Mouse (Mus musculus): Measurements from ENCODE around the gene Tmem179b. TPM values are rescaled to one million over a fixed set of nuclear protein-coding genes. Genes with fewer than 3 reads are reported as not detected.

Tmem179b gene
- polyA plus RNA-seq, 1 experiment, result 31.6 TPM

- peaks cover 70% of the 10 kb centered on the region for H3K79me2 ChIP-seq (ENCODE audit: control insufficient read depth, insufficient read depth)
- H3ac ChIP-seq (ENCODE audit: control insufficient read depth, insufficient read length), result no peak overlapping the region
- no peak overlapping the region for H3K4me3 ChIP-seq
- H3K27me3 ChIP-seq (ENCODE audit: control insufficient read depth, insufficient read depth, insufficient read length), result no peaks in the 10 kb centered on the region
- H3K36me3 ChIP-seq (ENCODE audit: control insufficient read depth, insufficient read depth), result peaks cover 10% of the 10 kb centered on the region
- peak overlapping the region; percentile 92 for H3K4me2 ChIP-seq (ENCODE audit: low read depth)
- TF ChIP-seq TCF3 (IDR thresholded peaks at IDR 0.05; ENCODE audit: insufficient read length, low read depth) (no peak), POLR2A (IDR thresholded peaks at IDR 0.05; ENCODE audit: insufficient read length, low read depth) (no peak), POLR2AphosphoS2 (IDR thresholded peaks at IDR 0.05; ENCODE audit: insufficient read length, low read depth) (no peak), SRF (IDR thresholded peaks at IDR 0.05; ENCODE audit: control insufficient read depth, insufficient read length, low read depth) (no peak), USF1 (IDR thresholded peaks at IDR 0.05; ENCODE audit: low read depth) (no peak), REST (IDR thresholded peaks at IDR 0.05; ENCODE audit: insufficient read depth, insufficient read length) (no peak), MAX (IDR thresholded peaks at IDR 0.05; ENCODE audit: low read depth) (no peak)
Observed at GRCm38 (mm10) chr19:8758899-8759298, 15.4 kb downstream of the Tmem179b start.

- H3K36me3 ChIP-seq (ENCODE audit: control insufficient read depth, insufficient read depth), result peaks cover 19% of the 10 kb centered on the region
- H3K4me3 ChIP-seq, result peak overlapping the region; percentile 77
- peaks cover 70% of the 10 kb centered on the region for H3K79me2 ChIP-seq (ENCODE audit: control insufficient read depth, insufficient read depth)
- H3K4me2 ChIP-seq (ENCODE audit: low read depth), result peak overlapping the region; percentile 92
- no peaks in the 10 kb centered on the region for H3K27me3 ChIP-seq (ENCODE audit: control insufficient read depth, insufficient read depth, insufficient read length)
- TF ChIP-seq MAX (IDR thresholded peaks at IDR 0.05; ENCODE audit: low read depth), result no peak
- TF ChIP-seq CEBPB (IDR thresholded peaks at IDR 0.05; ENCODE audit: insufficient read depth, poor library complexity, severe bottlenecking), result no peak
- TF ChIP-seq MYOG (IDR thresholded peaks at IDR 0.05; ENCODE audit: control insufficient read depth in 1 of 3, insufficient read depth in 1 of 3, insufficient read length in 2 of 3, low read depth in 2 of 3), result no peak
- no peak for TF ChIP-seq E2F4 (IDR thresholded peaks at IDR 0.05; ENCODE audit: insufficient read depth)
- no peak for TF ChIP-seq SRF (IDR thresholded peaks at IDR 0.05; ENCODE audit: control insufficient read depth, insufficient read length, low read depth)
- no peak for TF ChIP-seq USF1 (IDR thresholded peaks at IDR 0.05; ENCODE audit: low read depth)
- TF ChIP-seq POLR2AphosphoS2 (IDR thresholded peaks at IDR 0.05; ENCODE audit: insufficient read length, low read depth), result no peak
- no peak for TF ChIP-seq TCF12 (IDR thresholded peaks at IDR 0.05; ENCODE audit: insufficient read depth, poor library complexity, severe bottlenecking)
- no peak for TF ChIP-seq REST (IDR thresholded peaks at IDR 0.05; ENCODE audit: insufficient read depth, insufficient read length)
- no peak for TF ChIP-seq POLR2A (IDR thresholded peaks at IDR 0.05; ENCODE audit: insufficient read length, low read depth)
- no peak for TF ChIP-seq TCF3 (IDR thresholded peaks at IDR 0.05; ENCODE audit: insufficient read length, low read depth)
- no peak for TF ChIP-seq MYOD1 (IDR thresholded peaks at IDR 0.05; ENCODE audit: control insufficient read depth in 1 of 3, insufficient read length in 2 of 3, low read depth in 2 of 3)
- peak overlapping the region; percentile 96 for H3ac ChIP-seq (ENCODE audit: control insufficient read depth, insufficient read length)
Observed at GRCm38 (mm10) chr19:8757471-8757998, 16.7 kb downstream of the Tmem179b start.

GRCm38 (mm10) chr19:8756635-8757387 is 17.5 kb downstream of the Tmem179b start, which contains the start of gene Nxf1:
Nxf1 (plus strand) TSS chr19:8757073.
- Histone ChIP-seq H3K4me2 (ENCODE audit: low read depth) (peak within 1 kb of the TSS; percentile 92), H3K4me3 (peak within 1 kb of the TSS; percentile 77), H3K36me3 (ENCODE audit: control insufficient read depth, insufficient read depth) (peaks cover 26% of the 10 kb centered on the region), H3ac (ENCODE audit: control insufficient read depth, insufficient read length) (peak within 1 kb of the TSS; percentile 96), H3K27me3 (ENCODE audit: control insufficient read depth, insufficient read depth, insufficient read length) (no peaks in the 10 kb centered on the region), H3K79me2 (ENCODE audit: control insufficient read depth, insufficient read depth) (peaks cover 64% of the 10 kb centered on the region)
- peak; percentile 17 for TF ChIP-seq SRF (IDR thresholded peaks at IDR 0.05; ENCODE audit: control insufficient read depth, insufficient read length, low read depth)
- TF ChIP-seq REST (IDR thresholded peaks at IDR 0.05; ENCODE audit: insufficient read depth, insufficient read length), result no peak
- peak; percentile 94 for TF ChIP-seq POLR2A (IDR thresholded peaks at IDR 0.05; ENCODE audit: insufficient read length, low read depth)
- no peak for TF ChIP-seq E2F4 (IDR thresholded peaks at IDR 0.05; ENCODE audit: insufficient read depth)
- TF ChIP-seq TCF3 (IDR thresholded peaks at IDR 0.05; ENCODE audit: insufficient read length, low read depth), result no peak
- no peak for TF ChIP-seq MAX (IDR thresholded peaks at IDR 0.05; ENCODE audit: low read depth)
- peak; percentile 89 for TF ChIP-seq POLR2AphosphoS2 (IDR thresholded peaks at IDR 0.05; ENCODE audit: insufficient read length, low read depth)
- no peak for TF ChIP-seq CEBPB (IDR thresholded peaks at IDR 0.05; ENCODE audit: insufficient read depth, poor library complexity, severe bottlenecking)
- no peak for TF ChIP-seq USF1 (IDR thresholded peaks at IDR 0.05; ENCODE audit: low read depth)
- peak in 1 of 3 experiments; percentile 20 for TF ChIP-seq MYOD1 (IDR thresholded peaks at IDR 0.05; ENCODE audit: control insufficient read depth in 1 of 3, insufficient read length in 2 of 3, low read depth in 2 of 3)

DNA sequence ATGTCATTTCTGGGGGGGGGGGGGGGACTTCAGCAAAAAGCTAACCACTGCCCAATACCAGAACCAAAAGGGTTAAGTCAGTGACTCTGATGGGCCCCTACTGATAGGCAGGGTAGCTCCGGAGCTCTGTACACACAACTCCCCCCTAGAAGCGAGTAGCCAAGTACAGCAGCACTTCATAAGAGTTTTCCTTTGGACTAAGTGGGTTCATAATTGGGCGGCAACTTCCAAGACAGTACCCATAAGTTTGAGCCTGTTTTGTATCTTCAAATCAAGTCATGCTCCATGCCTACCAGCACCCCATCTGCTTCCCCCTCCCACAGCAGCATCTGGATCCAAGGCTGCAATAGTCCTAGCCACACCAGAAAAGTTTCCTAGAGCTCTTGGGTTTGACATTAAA is 18.6 kb downstream of the Tmem179b start:
- TF ChIP-seq POLR2AphosphoS2 (IDR thresholded peaks at IDR 0.05; ENCODE audit: insufficient read length, low read depth) (peak; percentile 53), SRF (IDR thresholded peaks at IDR 0.05; ENCODE audit: control insufficient read depth, insufficient read length, low read depth) (no peak)
- Histone ChIP-seq H3ac (ENCODE audit: control insufficient read depth, insufficient read length) (no peak overlapping the region), H3K27me3 (ENCODE audit: control insufficient read depth, insufficient read depth, insufficient read length) (no peaks in the 10 kb centered on the region), H3K4me3 (peak overlapping the region; percentile 77), H3K36me3 (ENCODE audit: control insufficient read depth, insufficient read depth) (peaks cover 37% of the 10 kb centered on the region), H3K79me2 (ENCODE audit: control insufficient read depth, insufficient read depth) (peaks cover 52% of the 10 kb centered on the region), H3K4me2 (ENCODE audit: low read depth) (peak overlapping the region; percentile 71)

DNA sequence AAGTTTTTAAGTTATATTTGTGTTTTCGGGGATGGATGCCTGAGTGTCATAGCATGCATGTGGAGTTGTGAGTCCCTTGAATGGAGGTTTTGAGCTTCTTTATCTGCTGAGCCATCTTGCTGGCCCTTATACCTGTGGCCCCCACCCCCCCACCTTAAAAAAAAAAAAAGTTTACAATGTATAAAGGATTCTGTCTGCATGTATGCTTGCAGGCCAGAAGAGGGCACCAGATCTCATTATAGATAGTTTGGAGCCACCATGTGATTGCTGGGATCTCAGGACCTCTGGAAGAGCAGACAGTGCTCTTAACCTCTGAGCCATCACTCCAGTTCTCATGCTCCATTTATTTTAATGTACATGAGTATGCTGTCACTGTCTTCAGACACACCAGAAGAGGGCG is 26.9 kb downstream of the Tmem179b start:
- peaks cover 91% of the 10 kb centered on the region for H3K36me3 ChIP-seq (ENCODE audit: control insufficient read depth, insufficient read depth)
- H3K4me2 ChIP-seq (ENCODE audit: low read depth), result no peak overlapping the region
- H3K4me3 ChIP-seq, result no peak overlapping the region
- peak; percentile 20 for TF ChIP-seq USF1 (IDR thresholded peaks at IDR 0.05; ENCODE audit: low read depth)
- no peak for TF ChIP-seq TCF12 (IDR thresholded peaks at IDR 0.05; ENCODE audit: insufficient read depth, poor library complexity, severe bottlenecking)
- TF ChIP-seq POLR2AphosphoS2 (IDR thresholded peaks at IDR 0.05; ENCODE audit: insufficient read length, low read depth), result no peak
- TF ChIP-seq MYOG (IDR thresholded peaks at IDR 0.05; ENCODE audit: control insufficient read depth in 1 of 3, insufficient read depth in 1 of 3, insufficient read length in 2 of 3, low read depth in 2 of 3), result no peak
- no peak for TF ChIP-seq REST (IDR thresholded peaks at IDR 0.05; ENCODE audit: insufficient read depth, insufficient read length)
- no peak overlapping the region for H3ac ChIP-seq (ENCODE audit: control insufficient read depth, insufficient read length)
- H3K79me2 ChIP-seq (ENCODE audit: control insufficient read depth, insufficient read depth), result peaks cover 17% of the 10 kb centered on the region
- H3K27me3 ChIP-seq (ENCODE audit: control insufficient read depth, insufficient read depth, insufficient read length), result no peaks in the 10 kb centered on the region

All from myocyte (in vitro differentiated cells).